Mouse (Mus musculus) liver, embryonic 14.5 days (tissue): ENCODE data around the gene Rundc3a.

Source experiments
- CTCF ChIP-seq: IDR thresholded peaks from 2 replicates; pipeline ENCODE4 v1.5.1; 2016; ENCODE audit warnings: antibody characterized with exemption, low read depth, control low read depth
- EP300 ChIP-seq: IDR thresholded peaks from 2 replicates; pipeline ENCODE4 v1.6.1; 2016; ENCODE audit warnings: antibody characterized with exemption, low read depth

- no peak for TF ChIP-seq CTCF
- no peak for TF ChIP-seq EP300
These were observed 51.6 kb downstream of the Rundc3a start for GRCm38 (mm10) chr11:102444781-102445180.
